Mouse (Mus musculus): ENCODE results near the gene Hmgn3.
"Not testable (repeated sequence)": the region's sequence is repeated elsewhere in the genome, so short reads cannot be mapped to it uniquely, and the experiment has no call there.

The Hmgn3 gene

GRCm38 (mm10) chr9:83146446-83147188, at the start of gene Hmgn3:
Gene Hmgn3, minus strand, starts transcription at chr9:83146685.
- DNase-seq (ENCODE audit: low read depth): no peak

DNA sequence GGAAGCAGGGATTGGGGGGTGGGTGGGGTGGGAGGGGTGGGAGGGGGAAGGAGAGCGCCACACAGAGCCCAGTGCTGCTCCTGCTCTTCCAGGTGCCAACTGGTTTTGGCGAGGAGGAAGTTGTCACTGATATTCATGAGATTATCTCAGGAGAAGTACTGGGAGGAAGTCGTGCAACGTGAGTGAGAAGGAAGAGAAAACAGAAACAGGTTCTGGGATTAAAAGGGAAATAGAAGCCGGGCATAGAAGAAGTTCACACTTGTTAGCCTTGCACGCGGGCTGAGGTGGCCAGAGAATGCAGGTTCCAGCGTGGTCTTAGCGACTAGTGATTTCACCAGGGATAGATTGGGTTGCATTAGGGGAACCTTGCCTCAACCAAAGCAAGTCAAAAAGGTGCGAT, 49.3 kb upstream of the Hmgn3 start:
- DNase-seq (ENCODE audit: low read depth): no peak

GRCm38 (mm10) chr9:83195007-83195406, 48.5 kb upstream of the Hmgn3 start:
- DNase-seq (ENCODE audit: low read depth): no peak

DNA sequence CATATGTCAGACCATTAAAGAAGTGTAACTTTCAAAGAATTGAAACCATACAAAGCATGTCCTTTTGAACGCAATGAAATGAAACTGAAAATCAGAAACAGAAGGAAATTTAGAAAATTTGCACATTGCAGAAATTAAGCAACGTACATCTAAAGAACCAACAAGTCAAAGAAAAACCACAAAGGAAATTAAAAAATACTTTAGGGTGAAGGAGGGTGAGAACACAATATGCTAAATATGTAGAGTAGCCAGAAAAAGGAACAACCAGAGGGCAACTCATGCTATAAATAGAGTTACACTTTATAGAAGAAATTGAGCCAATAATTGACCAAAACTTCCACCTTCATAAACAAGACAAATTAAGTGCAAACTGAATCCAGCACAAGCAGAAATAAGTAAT, 41.3 kb upstream of the Hmgn3 start:
- no peak for DNase-seq (ENCODE audit: low read depth)

GRCm38 (mm10) chr9:83145591-83146445, 667 bp downstream of the Hmgn3 start:
- DNase-seq (ENCODE audit: low read depth): no peak

DNA sequence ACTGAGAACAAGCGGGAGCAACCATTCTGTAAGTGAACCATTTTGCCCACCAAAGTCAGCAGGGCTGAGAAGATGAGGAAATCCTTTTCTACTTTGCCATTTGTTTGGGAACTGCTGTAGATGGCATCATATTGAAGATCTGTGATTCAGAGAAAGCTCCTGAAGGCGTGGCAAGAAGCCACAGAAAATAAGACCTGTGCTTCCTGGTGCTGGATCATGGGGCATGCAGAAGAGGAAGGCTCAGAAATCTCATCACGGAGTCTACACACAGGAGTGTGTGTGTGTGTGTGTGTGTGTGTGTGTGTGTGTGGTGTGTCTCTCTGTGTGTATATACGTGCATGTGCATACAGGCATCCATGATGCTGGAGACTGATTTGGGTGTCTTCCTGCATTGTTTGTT, 16.7 kb downstream of the Hmgn3 start:
- DNase-seq (ENCODE audit: low read depth): no peak

DNA sequence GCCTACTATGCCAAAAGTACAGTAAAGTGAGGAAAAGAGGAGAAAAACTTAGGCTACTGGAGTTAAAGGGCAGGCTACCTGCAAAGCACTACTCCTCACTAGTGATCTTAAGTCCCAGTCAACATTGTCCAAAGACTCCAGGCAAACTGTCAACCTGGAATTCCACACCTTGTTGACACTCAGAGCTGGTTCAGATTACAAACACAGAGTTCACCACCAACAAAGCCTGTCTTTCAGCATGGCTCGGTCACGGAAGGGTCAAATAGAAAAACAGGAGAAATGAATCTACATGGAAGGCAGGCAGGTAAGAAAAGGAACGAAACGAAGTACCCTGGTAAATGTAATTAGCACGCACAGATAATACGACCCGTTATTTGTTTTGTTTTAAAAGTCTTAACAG, 18.6 kb downstream of the Hmgn3 start:
- DNase-seq (ENCODE audit: low read depth): no peak

- DNase-seq (ENCODE audit: low read depth): not testable (repeated sequence)
Observed at GRCm38 (mm10) chr9:83126482-83126881, 20.0 kb downstream of the Hmgn3 start.

DNA sequence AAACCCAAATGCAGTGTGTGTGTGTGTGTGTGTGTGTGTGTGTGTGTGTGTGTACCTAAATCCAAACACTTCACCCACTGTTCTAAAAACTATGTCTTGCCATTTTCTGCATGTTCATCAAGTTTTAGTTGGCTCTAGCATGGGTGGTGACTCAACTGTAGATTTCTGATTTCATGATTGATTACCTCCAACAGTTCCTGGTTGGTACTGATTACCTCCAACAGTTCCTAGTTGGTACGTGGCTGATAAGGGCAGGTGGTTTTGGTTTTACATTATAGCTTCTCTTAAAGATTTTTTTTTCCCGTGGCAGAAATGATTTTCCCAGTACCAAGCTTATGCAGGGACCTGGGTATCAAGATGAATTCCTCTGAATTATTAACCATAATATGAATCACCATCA, 27.3 kb downstream of the Hmgn3 start:
- DNase-seq (ENCODE audit: low read depth): peak; percentile 2

- no peak for DNase-seq (ENCODE audit: low read depth)
Observed at GRCm38 (mm10) chr9:83117486-83117885, 29.0 kb downstream of the Hmgn3 start.

GRCm38 (mm10) chr9:83116774-83117474, 29.6 kb downstream of the Hmgn3 start:
- DNase-seq (ENCODE audit: low read depth): no peak

DNA sequence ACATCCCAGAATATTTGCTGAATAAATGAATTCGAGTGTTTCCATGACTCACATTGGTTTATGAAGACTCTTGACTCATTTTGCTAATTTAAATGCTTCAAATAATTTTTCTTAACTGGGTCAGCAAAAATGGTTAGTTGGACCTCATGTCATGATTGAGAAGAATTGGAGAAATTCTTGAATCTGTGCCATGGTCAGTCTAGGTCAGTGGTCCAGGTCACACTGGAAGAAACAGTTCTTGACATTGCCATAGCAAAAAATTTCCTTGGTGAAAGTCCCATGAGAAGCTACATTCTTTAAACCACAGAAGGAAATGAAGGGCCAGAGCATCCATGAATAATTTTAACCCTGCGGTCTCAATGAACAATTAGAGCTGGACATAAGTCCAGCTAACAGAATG, 30.8 kb downstream of the Hmgn3 start:
- DNase-seq (ENCODE audit: low read depth): no peak

DNA sequence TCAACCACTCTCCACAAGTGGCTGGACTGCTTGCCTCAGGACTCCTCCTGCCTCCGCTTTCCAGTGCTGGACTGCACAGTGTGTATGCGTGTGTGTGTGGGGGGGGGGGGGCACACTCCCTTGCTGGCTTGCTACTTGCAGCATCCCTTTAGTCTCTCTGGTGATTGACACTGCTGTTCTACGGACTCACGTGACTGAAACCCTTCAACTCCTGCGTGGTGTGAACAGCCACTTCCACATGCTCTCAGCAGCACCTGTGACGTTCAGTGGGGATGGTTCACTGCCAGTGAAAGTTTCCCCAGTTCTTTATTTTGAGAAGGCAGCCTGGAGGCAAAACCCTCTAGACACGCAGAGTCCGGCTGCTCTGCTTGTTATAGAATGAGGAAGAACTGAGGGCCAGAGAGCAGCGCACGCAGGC, 32.7 kb downstream of the Hmgn3 start:
- no peak for DNase-seq (ENCODE audit: low read depth)

DNA sequence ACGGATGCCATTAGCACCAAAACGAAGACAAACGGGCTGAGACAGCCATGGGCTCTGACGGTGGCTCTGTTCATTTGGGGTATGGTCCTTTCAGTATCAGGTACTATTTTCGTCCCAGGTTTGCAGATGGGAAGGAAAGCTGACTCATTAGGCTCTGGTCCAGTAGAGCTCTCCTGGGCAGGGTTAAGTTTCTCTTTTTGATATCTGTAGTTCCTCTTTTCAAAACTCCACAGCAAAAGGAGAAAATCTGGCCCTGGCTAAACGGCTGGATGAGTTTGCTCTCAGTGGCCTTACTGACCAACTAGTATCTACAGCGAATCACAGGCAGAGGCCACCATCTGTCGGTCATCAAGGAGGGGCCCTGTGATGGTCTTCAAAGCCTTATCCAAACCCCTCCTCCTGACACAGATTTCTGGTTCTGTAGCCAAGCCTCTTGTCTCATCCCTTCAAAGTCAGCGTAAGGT, 34.1 kb downstream of the Hmgn3 start:
- no peak for DNase-seq (ENCODE audit: low read depth)

GRCm38 (mm10) chr9:83111789-83112188, 34.7 kb downstream of the Hmgn3 start:
- DNase-seq (ENCODE audit: low read depth): no peak

DNA sequence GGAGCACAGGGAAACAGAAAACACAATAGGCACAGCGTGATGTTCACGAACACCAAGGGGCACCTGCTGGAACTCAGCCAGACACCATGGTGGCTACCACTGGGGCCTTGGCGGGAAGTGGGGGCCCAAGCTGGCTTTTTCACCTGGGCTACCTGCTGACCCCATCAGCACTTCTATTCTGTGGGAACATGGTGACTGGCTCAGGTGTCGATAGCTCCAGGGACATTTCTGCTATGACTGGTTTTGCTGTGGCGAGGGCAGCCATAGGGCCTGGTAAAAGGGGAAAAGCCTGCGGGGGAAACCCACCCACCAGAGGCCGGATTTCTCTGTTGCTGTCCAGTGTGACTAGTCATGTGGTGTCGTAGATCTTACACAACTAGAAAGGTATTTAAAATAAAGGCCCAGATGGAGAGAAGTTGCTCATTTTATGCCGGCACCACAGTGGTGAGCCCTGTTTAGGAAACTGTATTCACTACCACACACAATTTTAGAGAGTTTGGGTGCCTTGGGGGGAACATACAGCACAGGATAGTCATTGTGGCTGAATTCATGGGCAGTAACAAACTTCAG, 35.3 kb downstream of the Hmgn3 start:
- no peak for DNase-seq (ENCODE audit: low read depth)

DNA sequence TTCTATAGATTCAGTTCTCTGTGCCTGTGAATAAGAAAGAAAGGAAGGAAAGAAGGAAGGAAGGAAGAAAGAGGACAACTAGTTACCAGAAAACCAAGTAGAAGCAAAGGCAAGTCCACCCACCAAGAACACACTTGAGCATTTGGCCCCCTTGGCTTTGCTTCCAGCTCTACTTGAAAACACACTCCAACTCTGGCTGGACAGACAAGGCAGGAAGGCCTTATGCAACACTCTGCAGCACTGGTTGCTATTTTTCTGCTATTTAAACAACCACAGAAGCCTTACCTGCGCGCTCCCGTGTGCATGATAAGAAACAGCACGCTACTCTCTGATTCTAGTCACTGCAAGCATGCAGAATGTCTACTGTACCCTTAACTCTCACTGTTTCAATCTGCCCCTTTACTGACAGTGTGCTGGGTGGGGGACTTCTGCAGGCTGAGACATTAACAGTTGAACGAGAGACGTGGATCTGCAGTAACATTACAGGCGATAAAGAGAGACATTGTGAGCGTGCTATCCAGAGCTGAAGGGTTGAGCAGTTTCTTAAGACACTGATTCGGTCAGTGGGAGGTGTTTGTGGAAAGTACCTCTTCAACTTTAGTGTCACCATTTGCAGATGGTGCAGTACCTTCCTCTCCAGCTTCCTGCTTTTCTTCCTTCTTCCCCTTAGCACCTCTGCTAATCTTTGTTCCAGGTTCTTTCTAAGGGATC, 35.9 kb downstream of the Hmgn3 start:
- no peak for DNase-seq (ENCODE audit: low read depth)

DNA sequence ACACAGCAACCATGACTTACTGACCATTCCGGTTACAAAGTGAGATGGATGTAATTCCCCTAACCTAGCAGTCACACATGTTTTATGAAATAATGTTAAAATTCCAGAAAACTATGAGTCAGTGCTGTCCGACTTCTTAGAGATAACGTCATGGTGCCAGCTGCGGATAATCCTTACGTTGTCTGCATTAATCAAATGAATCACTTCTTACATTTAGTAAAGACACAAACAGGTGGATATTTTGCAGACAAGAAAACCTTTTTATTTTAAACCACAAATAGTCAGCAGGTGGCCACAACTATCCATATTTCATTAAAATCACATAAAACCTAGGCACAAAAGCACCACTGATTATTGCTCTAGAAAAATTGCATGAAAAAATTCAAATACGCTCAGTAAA, 36.8 kb downstream of the Hmgn3 start:
- no peak for DNase-seq (ENCODE audit: low read depth)

- no peak for DNase-seq (ENCODE audit: low read depth)
Observed at GRCm38 (mm10) chr9:83108821-83109220, 37.7 kb downstream of the Hmgn3 start.

DNA sequence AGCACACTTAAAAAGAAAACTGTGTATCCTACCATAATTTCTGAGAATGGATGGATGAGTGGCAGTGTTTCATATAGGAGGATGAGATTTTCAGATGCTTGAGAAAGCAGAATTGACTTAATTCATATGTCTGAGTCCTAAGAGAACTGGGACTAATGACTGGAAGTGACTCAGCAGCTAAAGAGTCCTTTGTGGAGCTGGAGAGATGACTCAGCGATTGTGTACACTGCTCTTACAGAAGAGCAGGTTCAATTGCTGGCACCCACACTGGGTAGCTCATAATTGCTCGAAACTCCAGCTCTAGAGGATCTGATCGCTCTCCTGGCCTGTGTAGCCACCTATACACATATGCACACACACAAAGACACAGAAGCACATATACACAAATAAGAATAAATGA, 42.7 kb downstream of the Hmgn3 start:
- DNase-seq (ENCODE audit: low read depth): no peak

GRCm38 (mm10) chr9:83101691-83102090, 44.8 kb downstream of the Hmgn3 start:
- no peak for DNase-seq (ENCODE audit: low read depth)

DNA sequence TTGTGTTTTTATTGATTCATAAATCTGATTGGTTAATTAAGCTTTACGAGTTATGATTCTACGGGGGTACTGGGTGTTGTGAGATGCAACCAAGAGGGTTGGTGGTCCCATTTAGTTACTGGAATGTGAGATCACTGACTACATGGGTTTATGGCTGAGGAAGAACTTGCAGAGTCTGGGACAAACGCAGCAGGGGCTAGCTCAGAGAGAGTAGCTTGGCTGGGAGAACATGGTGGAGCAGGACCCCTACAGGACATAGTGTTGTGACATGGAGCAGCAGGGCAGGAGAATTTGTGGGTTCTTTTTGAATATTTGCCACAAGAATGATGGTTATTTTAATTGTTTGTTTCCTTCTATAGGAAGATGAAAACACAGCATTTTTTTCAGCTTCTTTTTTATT, 45.7 kb downstream of the Hmgn3 start:
- DNase-seq (ENCODE audit: low read depth): no peak
